In genomic region chr17:83630787-83631678, GRCm38 (mm10) we compare ENCODE assay signal across 8 mouse cellular contexts. TPM values are rescaled to one million over a fixed set of nuclear protein-coding genes. Genes with fewer than 3 reads are reported as not detected.
DNase-seq lines count a peak whose midpoint lies in the region; ATAC-seq and TF ChIP-seq lines count a peak whose summit lies in the region.

No protein-coding gene starts in this region.

- peak overlapping the region; percentile 88 for H3K4me2 ChIP-seq in heart, embryonic 11.5 days
- H3K4me2 ChIP-seq in kidney, embryonic 15.5 days = peak overlapping the region; percentile 96
- H3K4me2 ChIP-seq in lung, embryonic 14.5 days = peak overlapping the region; percentile 95

- H3K9me3 ChIP-seq in heart, embryonic 11.5 days (replicated peaks; ENCODE audit: control insufficient read depth, low read length) = no peaks in the 10 kb centered on the region
- H3K9me3 ChIP-seq in kidney, embryonic 15.5 days (replicated peaks) = no peaks in the 10 kb centered on the region
- H3K9me3 ChIP-seq in lung, embryonic 14.5 days (ENCODE audit: low read depth, low read length) = no peaks in the 10 kb centered on the region

- TF ChIP-seq CTCF in lung, embryonic 14.5 days (IDR thresholded peaks at IDR 0.05; ENCODE audit: low read depth) = no peak
- no peak for TF ChIP-seq CTCF in olfactory bulb, adult 2 months (IDR thresholded peaks at IDR 0.05; ENCODE audit: insufficient read depth, low read depth, low read length)

- H3K36me3 ChIP-seq in heart, embryonic 11.5 days (ENCODE audit: control insufficient read depth, insufficient read depth, low read length) = no peaks in the 10 kb centered on the region
- H3K36me3 ChIP-seq in kidney, embryonic 15.5 days = no peaks in the 10 kb centered on the region
- H3K36me3 ChIP-seq in lung, embryonic 14.5 days (ENCODE audit: insufficient read depth) = no peaks in the 10 kb centered on the region

- H3K9ac ChIP-seq in heart, embryonic 11.5 days (ENCODE audit: low read depth, low read length) = peak overlapping the region; percentile 43; the same call in 1 of the 2 replicates
- H3K9ac ChIP-seq in kidney, embryonic 15.5 days = peak overlapping the region; percentile 35; the same call in 1 of the 2 replicates
- H3K9ac ChIP-seq in lung, embryonic 14.5 days = peak overlapping the region; percentile 40; the same call in 1 of the 2 replicates

- H3K4me3 ChIP-seq in heart, embryonic 11.5 days (ENCODE audit: low read depth, low read length) = peak overlapping the region; percentile 57
- H3K4me3 ChIP-seq in kidney, embryonic 15.5 days (replicated peaks) = peak overlapping the region; percentile 61
- peak overlapping the region; percentile 54 for H3K4me3 ChIP-seq in lung, embryonic 14.5 days (ENCODE audit: low read depth, low read length)
- peak overlapping the region; percentile 49 for H3K4me3 ChIP-seq in olfactory bulb, adult 2 months (ENCODE audit: insufficient read depth, low read depth, low read length)

- TF ChIP-seq POLR2A in olfactory bulb, adult 2 months (IDR thresholded peaks at IDR 0.05; ENCODE audit: insufficient read depth, low read depth, low read length) = no peak

- peaks cover 14% of the 10 kb centered on the region; the same call in 1 of the 2 replicates for H3K4me1 ChIP-seq in heart, embryonic 11.5 days (ENCODE audit: control insufficient read depth, insufficient read depth, low read length)
- peaks cover 30% of the 10 kb centered on the region for H3K4me1 ChIP-seq in kidney, embryonic 15.5 days
- H3K4me1 ChIP-seq in lung, embryonic 14.5 days (ENCODE audit: insufficient read depth) = 0 out of 2 replicates have a peak, but pooled peaks cover 3% of the 10 kb centered on the region
- peaks cover 17% of the 10 kb centered on the region for H3K4me1 ChIP-seq in olfactory bulb, adult 2 months (ENCODE audit: control insufficient read depth, insufficient read depth, low read length)

- H3K27ac ChIP-seq in heart, embryonic 11.5 days (ENCODE audit: low read depth, low read length) = no peak overlapping the region
- H3K27ac ChIP-seq in kidney, embryonic 15.5 days = no peak overlapping the region
- no peak overlapping the region for H3K27ac ChIP-seq in lung, embryonic 14.5 days (ENCODE audit: low read depth)
- no peak overlapping the region for H3K27ac ChIP-seq in olfactory bulb, adult 2 months (ENCODE audit: insufficient read depth, low read depth, low read length)

- WGBS in heart, embryonic 11.5 days (ENCODE audit: insufficient replicate concordance) = 1% methylated on average over 96 of the region's 109 CpGs
- 3% methylated on average over 107 of the region's 109 CpGs for WGBS in kidney, embryonic 15.5 days
- 1% methylated on average over 105 of the region's 109 CpGs for WGBS in lung, embryonic 14.5 days
- 3% methylated on average over 109 of the region's 109 CpGs for WGBS in olfactory bulb, adult 2 months

- H3K27me3 ChIP-seq in heart, embryonic 11.5 days (ENCODE audit: control insufficient read depth, insufficient read depth, low read length) = peaks cover 60% of the 10 kb centered on the region
- peaks cover 67% of the 10 kb centered on the region for H3K27me3 ChIP-seq in kidney, embryonic 15.5 days
- peaks cover 58% of the 10 kb centered on the region for H3K27me3 ChIP-seq in lung, embryonic 14.5 days (ENCODE audit: insufficient read depth, low read length)

- DNase-seq in cerebellum, postnatal 14 days = peak; percentile 9 to 23
- no peak for DNase-seq in cerebellum, adult 8-10 months
- DNase-seq in adrenal gland, postnatal 14 days = peak; percentile 73
- peak; percentile 48 for DNase-seq in lung, embryonic 14.5 days
- peak; percentile 19 to 42 for DNase-seq in thymus, postnatal 10 days (ENCODE audit: low spot score in 2 of 2)

- peak; percentile 19; the same call in 1 of the 2 replicates for ATAC-seq in heart, embryonic 11.5 days (replicated peaks; ENCODE audit: insufficient number of reproducible peaks, low FRiP score, low TSS enrichment)
- peak; percentile 57 for ATAC-seq in kidney, embryonic 15.5 days (replicated peaks; ENCODE audit: low FRiP score)
- ATAC-seq in lung, embryonic 14.5 days (ENCODE audit: insufficient read depth) = peak; percentile 47

RNA-seq across cellular contexts. Expression of gene Kcng3, which starts 0.7 kb away (rescaled TPM):
- total RNA-seq in adrenal gland, postnatal 14 days (2021) = 10.6 and 11.0 TPM in 2 replicates
- not detected in 2 replicates for polyA plus RNA-seq in heart, embryonic 11.5 days (2014; fragmentation: Nextera tagmentation; extraction: Ambion mirVana)
- polyA plus RNA-seq in kidney, embryonic 15.5 days (2015; fragmentation: Nextera tagmentation; extraction: Ambion mirVana) = 0.05 TPM in 1 of 2 replicates, not detected in the other
- polyA plus RNA-seq in lung, embryonic 14.5 days (2014; fragmentation: Nextera tagmentation; extraction: Ambion mirVana) = not detected in 2 replicates
- polyA plus RNA-seq in olfactory bulb, adult 2 months (2012; ENCODE audit: insufficient read depth, insufficient read length, low replicate concordance, missing spikeins) = not detected in 2 replicates
